In the genomic region with DNA sequence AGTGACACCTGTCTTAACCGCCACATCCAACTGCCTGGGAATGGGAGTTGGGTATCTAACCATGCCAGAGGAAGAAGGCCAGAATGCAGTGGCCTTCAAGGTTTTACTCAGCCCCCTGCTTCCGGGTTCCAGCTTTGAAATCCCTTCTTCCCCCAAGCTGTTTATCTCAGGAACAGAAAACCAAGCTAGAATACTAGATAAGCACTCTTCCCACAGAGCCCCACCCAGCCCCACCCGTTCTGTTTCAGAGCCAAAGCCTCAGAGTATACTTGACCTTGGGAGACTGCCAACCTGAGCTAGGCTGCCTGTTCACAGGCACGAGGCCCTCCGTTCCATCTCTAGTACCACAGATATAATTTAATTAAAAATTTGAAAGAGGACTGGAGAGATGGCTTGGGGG, we compare ENCODE assay signal across 17 mouse cellular contexts. TPM values are rescaled to one million over a fixed set of nuclear protein-coding genes. Genes with fewer than 3 reads are reported as not detected.
DNase-seq lines count a peak whose midpoint lies in the region; ATAC-seq and TF ChIP-seq lines count a peak whose summit lies in the region.
"Had no signal": no experiment of that assay in that cellular context is flagged by ENCODE, and none has a peak within 500 bp of the region (broad histone marks: within the 10 kb centered on the region; RNA-seq: fewer than 3 reads in every experiment).

No protein-coding gene starts in this region.

- H3K27ac ChIP-seq in liver, embryonic 11.5 days (ENCODE audit: low read depth, low read length), result no peak overlapping the region
- no peak overlapping the region for H3K27ac ChIP-seq in midbrain, embryonic 10.5 days (replicated peaks)
- H3K27ac ChIP-seq in cerebellum, adult 2 months (ENCODE audit: insufficient read depth, low read length), result no peak overlapping the region
- H3K27ac ChIP-seq: hindbrain, embryonic 13.5 days; midbrain, embryonic 13.5 days had no signal

- H3K9ac ChIP-seq in liver, embryonic 11.5 days (ENCODE audit: low read depth, low read length), result no peak overlapping the region
- H3K9ac ChIP-seq: hindbrain, embryonic 13.5 days; midbrain, embryonic 13.5 days had no signal

- TF ChIP-seq CTCF in cerebellum, adult 2 months (IDR thresholded peaks at IDR 0.05; ENCODE audit: borderline replicate concordance, insufficient read depth, low read depth, low read length), result no peak

- no peak overlapping the region for H3K4me3 ChIP-seq in liver, embryonic 11.5 days (ENCODE audit: low read depth, low read length)
- no peak overlapping the region for H3K4me3 ChIP-seq in midbrain, embryonic 10.5 days
- H3K4me3 ChIP-seq in cerebellum, adult 2 months (replicated peaks; ENCODE audit: insufficient read depth, low read depth, low read length), result no peak overlapping the region
- H3K4me3 ChIP-seq: hindbrain, embryonic 13.5 days; midbrain, embryonic 13.5 days had no signal

- no peak for TF ChIP-seq POLR2A in cerebellum, adult 2 months (IDR thresholded peaks at IDR 0.05; ENCODE audit: borderline replicate concordance, insufficient read depth, low read length)

- peak; percentile 40 for DNase-seq in adrenal gland, postnatal 10 days
- DNase-seq in adrenal gland, postnatal 4 days (ENCODE audit: low spot score in 2 of 2), result no peak
- DNase-seq in adrenal gland, postnatal 14 days, result peak; percentile 47
- no peak for DNase-seq in liver, embryonic 11.5 days (ENCODE audit: low spot score)
- peak; percentile 48 for DNase-seq in lung, postnatal 25 days (ENCODE audit: low spot score)
- DNase-seq in midbrain, embryonic 10.5 days (ENCODE audit: low spot score), result no peak
- DNase-seq in spleen, adult 18-20 months, result no peak
- DNase-seq in cerebellum, adult 2 months, result no peak
- DNase-seq: cerebellum, adult 9-11 months; gastrocnemius, postnatal 14 days; kidney, adult 8-10 months had no signal

- ATAC-seq in liver, embryonic 11.5 days (replicated peaks; ENCODE audit: low FRiP score), result peak; percentile 68; the same call in 1 of the 2 replicates
- ATAC-seq: midbrain, embryonic 13.5 days had no signal

- 44% methylated on average over 5 of the region's 5 CpGs for WGBS in liver, embryonic 11.5 days
- 88% methylated on average over 5 of the region's 5 CpGs for WGBS in midbrain, embryonic 10.5 days
- WGBS in cerebellum, adult 2 months, result 47% methylated on average over 5 of the region's 5 CpGs

- H3K9me3 ChIP-seq in liver, embryonic 11.5 days (ENCODE audit: control insufficient read depth, low read length), result no peaks in the 10 kb centered on the region
- H3K9me3 ChIP-seq in midbrain, embryonic 10.5 days (replicated peaks), result no peaks in the 10 kb centered on the region
- H3K9me3 ChIP-seq: hindbrain, embryonic 13.5 days; midbrain, embryonic 13.5 days had no signal

- H3K4me1 ChIP-seq in liver, embryonic 11.5 days (replicated peaks; ENCODE audit: control insufficient read depth, insufficient read depth, low read length), result peaks cover 13% of the 10 kb centered on the region
- no peaks in the 10 kb centered on the region for H3K4me1 ChIP-seq in midbrain, embryonic 10.5 days
- no peaks in the 10 kb centered on the region for H3K4me1 ChIP-seq in cerebellum, adult 2 months (ENCODE audit: control insufficient read depth, insufficient read depth, low read length)
- H3K4me1 ChIP-seq: hindbrain, embryonic 13.5 days; midbrain, embryonic 13.5 days had no signal

- H3K27me3 ChIP-seq in liver, embryonic 11.5 days (replicated peaks; ENCODE audit: control insufficient read depth, insufficient read depth, low read length), result 0 out of 2 replicates have a peak, but pooled peaks cover 3% of the 10 kb centered on the region
- H3K27me3 ChIP-seq in midbrain, embryonic 10.5 days (ENCODE audit: low read depth, poor library complexity, severe bottlenecking), result no peaks in the 10 kb centered on the region
- no peaks in the 10 kb centered on the region for H3K27me3 ChIP-seq in cerebellum, adult 2 months (ENCODE audit: control insufficient read depth, insufficient read depth, low read length)
- H3K27me3 ChIP-seq: hindbrain, embryonic 13.5 days; midbrain, embryonic 13.5 days had no signal

- no peak overlapping the region; the same call in 1 of the 2 replicates for H3K4me2 ChIP-seq in liver, embryonic 11.5 days
- H3K4me2 ChIP-seq: hindbrain, embryonic 13.5 days; midbrain, embryonic 13.5 days had no signal

- no peaks in the 10 kb centered on the region for H3K36me3 ChIP-seq in liver, embryonic 11.5 days (ENCODE audit: control insufficient read depth, insufficient read depth, low read length)
- no peaks in the 10 kb centered on the region for H3K36me3 ChIP-seq in midbrain, embryonic 10.5 days
- H3K36me3 ChIP-seq: hindbrain, embryonic 13.5 days; midbrain, embryonic 13.5 days had no signal

RNA-seq across cellular contexts. Expression of a gene that starts 27.3 kb away (rescaled TPM):
- 1 to 10 TPM; 8.6 to 9.2 TPM for total RNA-seq in adrenal gland, postnatal 10 days (2021)
- 10 to 100 TPM; 17.3 to 19.9 TPM for total RNA-seq in adrenal gland, postnatal 4 days (2021)
- 9.4 and 10.3 TPM in 2 replicates for total RNA-seq in adrenal gland, postnatal 14 days (2021)
- 21.7 and 26.3 TPM in 2 replicates for polyA plus RNA-seq in liver, embryonic 11.5 days (2014; fragmentation: Nextera tagmentation; extraction: Ambion mirVana)
- polyA plus RNA-seq in midbrain, embryonic 10.5 days (2016; fragmentation: Nextera tagmentation; extraction: Ambion mirVana), result 6.7 and 8.6 TPM in 2 replicates
- polyA plus RNA-seq in cerebellum, adult 2 months (2012; rRNA removed), result 178 and 197 TPM in 2 replicates

RNA-seq across cellular contexts. Expression of a gene that starts 41.5 kb away (rescaled TPM):
- not detected for total RNA-seq in adrenal gland, postnatal 10 days (2021)
- not detected for total RNA-seq in adrenal gland, postnatal 4 days (2021)
- total RNA-seq in adrenal gland, postnatal 14 days (2021), result not detected in 2 replicates
- not detected in 2 replicates for polyA plus RNA-seq in liver, embryonic 11.5 days (2014; fragmentation: Nextera tagmentation; extraction: Ambion mirVana)
- polyA plus RNA-seq in midbrain, embryonic 10.5 days (2016; fragmentation: Nextera tagmentation; extraction: Ambion mirVana), result not detected in 2 replicates
- not detected in 2 replicates for polyA plus RNA-seq in cerebellum, adult 2 months (2012; rRNA removed)
- total RNA-seq: gastrocnemius, postnatal 14 days; layer of hippocampus, adult 18-20 months; liver, adult 2 months had no signal
- polyA plus RNA-seq: heart, embryonic 14.5 days; hindbrain, embryonic 13.5 days; liver, adult 2 months; midbrain, embryonic 13.5 days; neural tube, embryonic 11.5 days had no signal

Comparison
In these comparisons a context has a peak if more than half of its experiments do, and no peak if none do; other contexts are left out.
1. DNase-seq: peak in adrenal gland, postnatal 10 days (single experiment), adrenal gland, postnatal 14 days (single experiment) and lung, postnatal 25 days (single experiment); none in adrenal gland, postnatal 4 days (0 of 2), liver, embryonic 11.5 days (single experiment), midbrain, embryonic 10.5 days (single experiment), spleen, adult 18-20 months (0 of 2) and cerebellum, adult 2 months (0 of 2).